Mouse (Mus musculus): ENCODE results near the gene Vasp. TPM values are rescaled to one million over a fixed set of nuclear protein-coding genes. Genes with fewer than 3 reads are reported as not detected.

The Vasp gene
- polyA plus RNA-seq, 1 experiment from 2014 or later, result 38.0 TPM

GRCm38 (mm10) chr7:19240905-19241463 lies 30.6 kb downstream of the Vasp start:
- ATAC-seq, result no peak; the same call in 1 of the 2 replicates
- Histone ChIP-seq H3K27ac (no peak overlapping the region), H3K27me3 (no peaks in the 10 kb centered on the region), H3K4me1 (replicated peaks) (peaks cover 4% of the 10 kb centered on the region; the same call in 1 of the 2 replicates), H3K4me2 (replicated peaks) (no peak overlapping the region), H3K4me3 (replicated peaks) (no peak overlapping the region), H3K9ac (replicated peaks) (no peak overlapping the region), H3K36me3 (peaks cover 20% of the 10 kb centered on the region), H3K9me3 (no peaks in the 10 kb centered on the region)
- 96% methylated on average over 8 of the region's 8 CpGs for WGBS

DNA sequence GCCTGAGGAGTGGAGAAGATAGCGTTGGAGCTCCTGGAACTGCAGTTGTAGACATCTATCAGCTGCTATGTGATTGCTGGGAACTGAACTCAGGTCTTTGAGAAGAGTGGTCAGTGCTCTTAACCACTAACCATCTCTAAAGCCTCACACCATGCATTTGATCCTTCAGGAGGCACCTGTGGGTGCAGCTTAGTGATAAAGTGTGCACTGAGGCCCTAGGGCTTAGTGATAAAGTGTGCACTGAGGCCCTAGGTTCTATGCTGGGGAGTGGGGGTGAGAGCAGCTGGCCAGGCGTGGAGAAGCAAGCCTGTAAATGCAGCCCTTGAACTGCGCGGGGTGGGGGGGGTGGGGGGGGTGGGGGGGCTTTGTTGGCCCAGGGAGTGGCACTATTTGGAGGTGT lies 31.6 kb downstream of the Vasp start:
- Histone ChIP-seq H3K36me3 (peaks cover 10% of the 10 kb centered on the region), H3K27me3 (no peaks in the 10 kb centered on the region), H3K9me3 (no peaks in the 10 kb centered on the region), H3K27ac (0 out of 2 replicates have a peak overlapping the region, but pooled peaks have one; percentile 1), H3K9ac (replicated peaks) (no peak overlapping the region), H3K4me2 (replicated peaks) (no peak overlapping the region), H3K4me3 (replicated peaks) (no peak overlapping the region), H3K4me1 (replicated peaks) (peaks cover 4% of the 10 kb centered on the region; the same call in 1 of the 2 replicates)
- WGBS, result 80% methylated on average over 2 of the region's 4 CpGs
- ATAC-seq, result no peak

DNA sequence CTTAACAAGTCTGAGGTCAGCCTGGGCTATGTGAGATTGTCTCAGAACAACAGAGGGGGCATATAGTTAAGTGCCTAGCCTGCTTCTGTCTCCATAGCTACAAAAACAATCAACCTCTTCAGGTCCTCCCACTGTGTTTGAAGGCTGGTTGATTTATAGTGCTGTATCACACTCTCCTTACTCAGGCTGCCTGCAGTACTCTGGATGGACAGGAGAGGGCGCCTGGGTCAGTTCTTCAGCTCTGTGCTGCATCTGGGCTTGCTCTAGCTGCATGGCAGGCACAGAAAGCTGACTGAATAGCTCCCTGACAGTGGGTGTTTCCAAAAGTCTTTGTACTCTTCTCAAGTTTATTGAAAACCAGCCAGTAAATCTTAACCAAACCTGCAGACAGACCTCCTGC lies 32.2 kb downstream of the Vasp start:
- H3K4me1 ChIP-seq (replicated peaks), result peaks cover 4% of the 10 kb centered on the region; the same call in 1 of the 2 replicates
- peak; percentile 94 for ATAC-seq
- 0 out of 2 replicates have a peak overlapping the region, but pooled peaks have one; percentile 3 for H3K27ac ChIP-seq
- no peaks in the 10 kb centered on the region for H3K27me3 ChIP-seq
- no peaks in the 10 kb centered on the region for H3K9me3 ChIP-seq
- peaks cover 6% of the 10 kb centered on the region; the same call in 1 of the 2 replicates for H3K36me3 ChIP-seq
- no peak overlapping the region for H3K4me3 ChIP-seq (replicated peaks)
- H3K4me2 ChIP-seq (replicated peaks), result no peak overlapping the region
- H3K9ac ChIP-seq (replicated peaks), result no peak overlapping the region
- WGBS, result 0% methylated on average over 1 of the region's 1 CpGs

- 99% methylated on average over 4 of the region's 4 CpGs for WGBS
- peaks cover 4% of the 10 kb centered on the region; the same call in 1 of the 2 replicates for H3K4me1 ChIP-seq (replicated peaks)
- no peak overlapping the region for H3K27ac ChIP-seq
- ATAC-seq, result no peak
- H3K9me3 ChIP-seq, result no peaks in the 10 kb centered on the region
- H3K27me3 ChIP-seq, result no peaks in the 10 kb centered on the region
- no peak overlapping the region for H3K4me2 ChIP-seq (replicated peaks)
- peaks cover 9% of the 10 kb centered on the region for H3K36me3 ChIP-seq
- H3K9ac ChIP-seq (replicated peaks), result no peak overlapping the region
- H3K4me3 ChIP-seq (replicated peaks), result no peak overlapping the region
Measured at GRCm38 (mm10) chr7:19238344-19238743, 33.3 kb downstream of the Vasp start.

GRCm38 (mm10) chr7:19236411-19236810 lies 35.2 kb downstream of the Vasp start:
- H3K4me2 ChIP-seq (replicated peaks), result no peak overlapping the region
- H3K4me1 ChIP-seq (replicated peaks), result peaks cover 4% of the 10 kb centered on the region; the same call in 1 of the 2 replicates
- H3K27ac ChIP-seq, result no peak overlapping the region
- H3K36me3 ChIP-seq, result peaks cover 10% of the 10 kb centered on the region
- no peak for ATAC-seq
- H3K4me3 ChIP-seq (replicated peaks), result no peak overlapping the region
- 90% methylated on average over 2 of the region's 2 CpGs for WGBS
- H3K9me3 ChIP-seq, result no peaks in the 10 kb centered on the region
- no peak overlapping the region for H3K9ac ChIP-seq (replicated peaks)
- no peaks in the 10 kb centered on the region for H3K27me3 ChIP-seq

DNA sequence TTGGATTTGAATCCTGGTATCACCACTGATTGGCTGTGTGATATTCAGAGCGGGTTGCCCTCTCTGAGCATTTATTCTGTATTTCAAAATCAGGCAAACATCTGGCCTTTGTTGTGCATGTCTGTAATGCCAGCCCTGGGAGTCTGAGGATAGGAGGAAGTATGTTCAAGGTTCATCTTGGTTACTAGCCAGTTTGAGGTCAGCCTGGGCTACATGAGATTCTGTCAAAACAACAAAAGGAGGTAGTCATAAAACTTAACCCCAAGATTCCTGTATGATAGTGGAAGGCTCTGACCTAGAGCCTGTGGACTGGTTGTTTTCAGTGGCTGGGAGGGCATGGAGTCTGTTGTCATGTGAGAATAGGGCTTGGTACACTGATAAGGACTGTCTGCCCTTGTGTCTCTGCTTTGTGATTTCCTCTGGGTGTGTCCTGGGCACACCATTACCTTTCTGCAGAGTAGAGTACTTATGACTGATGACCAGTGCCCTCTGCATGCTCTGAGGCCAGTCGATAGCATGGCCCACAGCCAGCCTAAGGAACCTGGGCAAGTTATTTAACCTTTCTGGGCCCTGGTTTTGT lies 36.4 kb downstream of the Vasp start:
- Histone ChIP-seq H3K36me3 (peaks cover 10% of the 10 kb centered on the region; the same call in 1 of the 2 replicates), H3K9me3 (no peaks in the 10 kb centered on the region), H3K27me3 (no peaks in the 10 kb centered on the region), H3K9ac (replicated peaks) (no peak overlapping the region), H3K4me2 (replicated peaks) (no peak overlapping the region), H3K27ac (no peak overlapping the region), H3K4me3 (replicated peaks) (no peak overlapping the region), H3K4me1 (replicated peaks) (peaks cover 9% of the 10 kb centered on the region)
- WGBS, result 99% methylated on average over 2 of the region's 2 CpGs
- no peak for ATAC-seq

DNA sequence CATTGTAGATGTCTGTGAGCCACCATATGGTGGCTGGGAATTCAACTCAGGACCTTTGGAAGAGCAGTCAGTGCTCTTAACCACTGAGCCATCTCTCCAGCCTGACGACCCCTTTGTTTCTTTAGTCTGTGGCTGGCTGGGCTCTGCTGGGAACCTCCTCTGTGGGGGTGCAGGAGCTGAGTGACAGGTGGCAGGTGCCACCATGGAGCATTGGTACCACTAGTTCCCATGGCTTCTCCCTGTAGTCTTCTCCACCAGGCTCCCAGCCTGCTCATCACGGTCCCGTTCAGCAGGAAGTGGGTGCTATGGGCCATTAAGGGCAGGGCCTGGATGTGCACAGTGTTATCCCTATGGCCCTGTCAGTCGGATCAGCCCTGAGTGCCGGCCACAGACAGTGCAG lies 37.0 kb downstream of the Vasp start:
- no peak overlapping the region for H3K4me3 ChIP-seq (replicated peaks)
- H3K4me2 ChIP-seq (replicated peaks), result no peak overlapping the region
- H3K9ac ChIP-seq (replicated peaks), result no peak overlapping the region
- no peaks in the 10 kb centered on the region for H3K27me3 ChIP-seq
- H3K4me1 ChIP-seq (replicated peaks), result peaks cover 15% of the 10 kb centered on the region
- H3K9me3 ChIP-seq, result no peaks in the 10 kb centered on the region
- WGBS, result 82% methylated on average over 5 of the region's 5 CpGs
- peaks cover 10% of the 10 kb centered on the region; the same call in 1 of the 2 replicates for H3K36me3 ChIP-seq
- no peak for ATAC-seq
- no peak overlapping the region for H3K27ac ChIP-seq

DNA sequence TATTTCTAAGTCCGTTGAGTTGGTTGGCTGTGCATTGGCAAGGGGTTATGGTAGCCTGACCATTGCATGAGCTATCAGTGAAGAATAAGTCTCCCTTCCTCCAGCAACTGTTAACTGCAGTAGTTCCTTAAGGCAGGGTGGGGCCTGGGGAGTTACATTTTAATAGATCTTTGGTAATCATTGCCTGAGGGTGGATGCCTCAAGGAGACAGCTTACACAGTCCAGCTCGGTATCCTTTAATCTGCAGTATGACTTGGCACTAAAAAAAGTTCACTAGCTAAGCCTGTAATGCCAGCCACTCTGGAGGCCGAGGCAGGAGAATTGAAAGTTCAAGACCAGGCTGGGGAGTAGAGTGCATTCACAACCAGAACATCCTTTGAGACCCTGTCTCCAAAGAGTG lies 39.8 kb downstream of the Vasp start:
- no peaks in the 10 kb centered on the region for H3K27me3 ChIP-seq
- no peak overlapping the region for H3K27ac ChIP-seq
- H3K36me3 ChIP-seq, result peaks cover 10% of the 10 kb centered on the region; the same call in 1 of the 2 replicates
- WGBS, result 92% methylated on average over 3 of the region's 3 CpGs
- no peaks in the 10 kb centered on the region for H3K9me3 ChIP-seq
- H3K4me1 ChIP-seq (replicated peaks), result peaks cover 24% of the 10 kb centered on the region
- ATAC-seq, result no peak
- H3K4me2 ChIP-seq (replicated peaks), result no peak overlapping the region
- H3K9ac ChIP-seq (replicated peaks), result no peak overlapping the region
- no peak overlapping the region for H3K4me3 ChIP-seq (replicated peaks)

DNA sequence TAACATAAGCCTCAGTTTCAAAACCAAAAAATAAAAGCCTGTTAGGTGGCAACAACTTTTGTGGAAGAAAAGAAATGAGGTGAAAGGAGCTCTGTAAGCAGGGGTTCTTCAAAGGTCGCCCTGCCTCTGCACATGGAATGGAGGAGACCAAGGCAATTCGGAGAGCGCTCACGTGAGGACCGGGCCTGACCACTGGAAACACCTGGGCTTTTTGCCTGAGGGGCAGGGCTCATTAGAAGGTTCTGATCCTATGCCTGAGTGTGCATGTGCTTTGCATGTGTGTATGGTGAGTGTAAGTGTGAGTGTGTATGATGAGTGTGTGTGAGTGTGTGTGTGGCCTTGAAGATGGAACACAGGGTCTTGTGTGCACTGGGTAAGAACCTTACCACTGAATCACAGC lies 40.7 kb downstream of the Vasp start:
- 93% methylated on average over 5 of the region's 5 CpGs for WGBS
- Histone ChIP-seq H3K9me3 (no peaks in the 10 kb centered on the region), H3K36me3 (peaks cover 10% of the 10 kb centered on the region; the same call in 1 of the 2 replicates), H3K27me3 (no peaks in the 10 kb centered on the region), H3K27ac (no peak overlapping the region), H3K9ac (replicated peaks) (peak overlapping the region; percentile 37; the same call in 1 of the 2 replicates), H3K4me3 (replicated peaks) (no peak overlapping the region), H3K4me1 (replicated peaks) (peaks cover 28% of the 10 kb centered on the region), H3K4me2 (replicated peaks) (no peak overlapping the region)
- ATAC-seq, result no peak

DNA sequence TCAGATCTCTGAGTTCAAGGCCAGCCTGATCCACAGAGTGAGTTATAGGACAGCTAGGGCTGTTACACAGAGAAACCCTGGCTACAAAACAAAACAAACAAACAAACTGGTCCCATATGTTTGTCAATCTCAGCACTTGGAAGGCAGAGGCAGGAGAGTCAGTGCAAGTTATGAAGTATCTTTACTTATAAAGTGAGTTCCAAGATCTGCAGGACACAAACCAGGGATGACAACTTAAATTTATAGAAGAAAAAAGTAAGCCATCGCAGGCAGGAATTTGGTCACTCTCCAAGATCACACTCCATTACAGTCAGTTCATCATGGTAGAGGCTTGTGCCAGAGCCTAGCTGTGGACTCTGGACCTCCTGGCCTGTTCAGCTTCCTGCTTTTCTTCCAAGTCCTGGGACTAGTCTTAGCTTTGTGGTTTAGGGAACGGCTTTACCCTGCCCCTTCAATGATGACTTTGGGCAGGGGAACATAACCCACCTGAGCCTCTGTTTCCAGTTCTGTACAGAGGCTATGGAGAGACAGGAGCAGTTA lies 41.5 kb downstream of the Vasp start:
- Histone ChIP-seq H3K27ac (no peak overlapping the region), H3K9ac (replicated peaks) (peak overlapping the region; percentile 82), H3K9me3 (no peaks in the 10 kb centered on the region), H3K4me1 (replicated peaks) (peaks cover 28% of the 10 kb centered on the region), H3K27me3 (no peaks in the 10 kb centered on the region), H3K4me2 (replicated peaks) (peak overlapping the region; percentile 82), H3K36me3 (peaks cover 10% of the 10 kb centered on the region; the same call in 1 of the 2 replicates), H3K4me3 (replicated peaks) (no peak overlapping the region)
- no peak for ATAC-seq
- WGBS, result 94% methylated on average over 2 of the region's 2 CpGs

GRCm38 (mm10) chr7:19229404-19229803 lies 42.2 kb downstream of the Vasp start:
- H3K9ac ChIP-seq (replicated peaks), result peak overlapping the region; percentile 82
- no peaks in the 10 kb centered on the region for H3K27me3 ChIP-seq
- H3K9me3 ChIP-seq, result no peaks in the 10 kb centered on the region
- H3K4me2 ChIP-seq (replicated peaks), result peak overlapping the region; percentile 82
- H3K4me1 ChIP-seq (replicated peaks), result peaks cover 28% of the 10 kb centered on the region
- H3K4me3 ChIP-seq (replicated peaks), result peak overlapping the region; percentile 58
- H3K36me3 ChIP-seq, result peaks cover 10% of the 10 kb centered on the region; the same call in 1 of the 2 replicates
- peak overlapping the region; percentile 69 for H3K27ac ChIP-seq
- WGBS, result 49% methylated on average over 5 of the region's 5 CpGs
- ATAC-seq, result no peak

DNA sequence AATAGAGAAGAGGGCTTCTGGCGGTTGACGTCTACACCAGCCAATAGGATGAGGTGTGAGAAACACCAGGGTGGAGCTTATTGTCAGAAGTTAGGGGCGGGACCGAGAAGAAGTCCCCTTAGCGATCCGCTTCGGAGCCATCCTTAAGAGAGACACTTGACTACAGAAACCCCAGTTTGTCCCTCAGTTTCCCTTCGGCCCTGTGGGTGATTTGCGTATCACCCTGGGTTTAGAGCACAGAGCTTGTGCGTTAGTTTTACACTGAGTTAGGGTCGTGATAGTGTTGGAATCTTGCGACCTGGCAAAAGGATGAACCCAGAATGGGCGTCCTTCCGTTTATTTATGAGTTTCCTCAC lies 42.8 kb downstream of the Vasp start:
- Histone ChIP-seq H3K27me3 (no peaks in the 10 kb centered on the region), H3K36me3 (peaks cover 11% of the 10 kb centered on the region; the same call in 1 of the 2 replicates), H3K4me2 (replicated peaks) (peak overlapping the region; percentile 82), H3K27ac (peak overlapping the region; percentile 69), H3K4me1 (replicated peaks) (peaks cover 28% of the 10 kb centered on the region), H3K4me3 (replicated peaks) (peak overlapping the region; percentile 58), H3K9ac (replicated peaks) (peak overlapping the region; percentile 82), H3K9me3 (no peaks in the 10 kb centered on the region)
- WGBS, result under 1% methylated on average over 14 of the region's 14 CpGs
- ATAC-seq, result no peak
